In genomic region chr13:98925486-98926212, GRCm38 (mm10) we compare ENCODE assay signal across 8 mouse cellular contexts. TPM values are rescaled to one million over a fixed set of nuclear protein-coding genes. Genes with fewer than 3 reads are reported as not detected.
DNase-seq lines count a peak whose midpoint lies in the region; ATAC-seq and TF ChIP-seq lines count a peak whose summit lies in the region.

No protein-coding gene starts in this region.

- H3K27ac ChIP-seq in hindbrain, embryonic 12.5 days = peak overlapping the region; percentile 98

- no peaks in the 10 kb centered on the region for H3K9me3 ChIP-seq in hindbrain, embryonic 12.5 days (replicated peaks)

- TF ChIP-seq CTCF in brain, embryonic 14.5 days (IDR thresholded peaks at IDR 0.05; ENCODE audit: borderline replicate concordance, extremely low read depth, insufficient read depth, insufficient read length) = no peak

- under 1% methylated on average over 65 of the region's 66 CpGs for WGBS in hindbrain, embryonic 12.5 days

- peak overlapping the region; percentile 83 for H3K4me2 ChIP-seq in hindbrain, embryonic 12.5 days (replicated peaks)

- H3K4me1 ChIP-seq in hindbrain, embryonic 12.5 days = peaks cover 28% of the 10 kb centered on the region

- peak; percentile 73 for DNase-seq in Muller cell, postnatal 12 days (ENCODE audit: inconsistent ontology term)
- peak; percentile 78 for DNase-seq in brain, embryonic 14.5 days (ENCODE audit: low read depth)
- DNase-seq in forelimb bud, embryonic 11.5 days (ENCODE audit: low read depth, low spot score) = peak; percentile 52
- DNase-seq in layer of hippocampus, adult 9-11 months = peak; percentile 48
- peak; percentile 87 for DNase-seq in lung, postnatal 36 days
- DNase-seq in ovary, postnatal 14 days (ENCODE audit: low spot score) = peak; percentile 48
- peak; percentile 69 for DNase-seq in yolk sac, embryonic 10.5 days (ENCODE audit: low spot score)

- H3K27me3 ChIP-seq in hindbrain, embryonic 12.5 days = no peaks in the 10 kb centered on the region

- no peak for TF ChIP-seq POLR2A in brain, embryonic 14.5 days (IDR thresholded peaks at IDR 0.05; ENCODE audit: borderline replicate concordance, extremely low read depth, insufficient read depth, insufficient read length, poor library complexity, severe bottlenecking)

- H3K4me3 ChIP-seq in hindbrain, embryonic 12.5 days = peak overlapping the region; percentile 99

- H3K36me3 ChIP-seq in hindbrain, embryonic 12.5 days = peaks cover 21% of the 10 kb centered on the region

- peak overlapping the region; percentile 100 for H3K9ac ChIP-seq in hindbrain, embryonic 12.5 days

- ATAC-seq in hindbrain, embryonic 12.5 days (ENCODE audit: low FRiP score) = peak; percentile 81

RNA-seq across cellular contexts. Expression of gene Tnpo1, which starts 0.5 kb away (rescaled TPM):
- polyA plus RNA-seq in brain, embryonic 14.5 days (2012; rRNA removed) = 63.1 and 69.2 TPM in 2 replicates
- 87.7 and 90.5 TPM in 2 replicates for polyA plus RNA-seq in hindbrain, embryonic 12.5 days (2016; fragmentation: Nextera tagmentation; extraction: Ambion mirVana)

RNA-seq across cellular contexts. Expression of gene 1700024P04Rik, which starts 58.7 kb away (rescaled TPM):
- polyA plus RNA-seq in brain, embryonic 14.5 days (2012; rRNA removed) = not detected in 2 replicates
- polyA plus RNA-seq in hindbrain, embryonic 12.5 days (2016; fragmentation: Nextera tagmentation; extraction: Ambion mirVana) = not detected in 2 replicates

Comparison
In these comparisons a context has a peak if more than half of its experiments do, and no peak if none do; other contexts are left out.
1. Peak in every context shown above with its lines: DNase-seq, ATAC-seq, H3K4me3 ChIP-seq and H3K27ac ChIP-seq.